Mouse (Mus musculus) cerebellum, adult 2 months (tissue): Measurements from ENCODE around the gene Rhoa. TPM values are rescaled to one million over a fixed set of nuclear protein-coding genes. Genes with fewer than 3 reads are reported as not detected.

Experiments used
- DNase-seq, 2 experiments: peaks; one replicate each; pipeline ENCODE4 v3.0.0; 2021
- H3K27ac ChIP-seq: fragments of 200-500 bp; 2 replicates; pipeline ENCODE4 v1.5.1; 2012; ENCODE audit warnings: low read length, control low read depth, inconsistent platforms; ENCODE audit not compliant: insufficient read depth
- H3K27me3 ChIP-seq: fragments of 200-500 bp; 2 replicates; pipeline ENCODE4 v1.6.1; 2012; ENCODE audit warnings: inconsistent platforms, mild to moderate bottlenecking, low read length, moderate library complexity; ENCODE audit not compliant: control insufficient read depth, insufficient read depth
- H3K4me1 ChIP-seq: fragments of 200-500 bp; 2 replicates; pipeline ENCODE4 v1.6.1; 2011; ENCODE audit warnings: low read length; ENCODE audit not compliant: control insufficient read depth, insufficient read depth
- H3K4me3 ChIP-seq: fragments of 200-500 bp; replicated peaks from 2 replicates; pipeline ENCODE3; 2011; ENCODE audit warnings: mild to moderate bottlenecking, low read depth, low read length, control low read depth; ENCODE audit not compliant: insufficient read depth
- CTCF ChIP-seq: fragments of 200-500 bp; IDR thresholded peaks from 2 replicates; pipeline ENCODE4 v1.5.1; 2011; ENCODE audit warnings: low read depth, mild to moderate bottlenecking, control low read depth, low read length, moderate library complexity, borderline replicate concordance; ENCODE audit not compliant: insufficient read depth
- POLR2A ChIP-seq: fragments of 200-500 bp; IDR thresholded peaks from 2 replicates; pipeline ENCODE4 v1.6.1; 2011; ENCODE audit warnings: low read length, control low read depth, borderline replicate concordance; ENCODE audit not compliant: insufficient read depth
- WGBS: fragments of 180-500 bp; shearing (Covaris S2); methylation state at CpG from one replicate; pipeline ENCODE4 v1.1.7; 2018; 5-methylcytosine and 5-hydroxymethylcytosine counted together
- polyA plus RNA-seq: library from polyadenylated mRNA; depleted of rRNA; stranded (reverse); fragments of >200 nt; gene quantifications from 2 replicates; pipeline ENCODE4 v1.2.3, GENCODE M21; 2012; rRNA removed

Rhoa gene
- polyA plus RNA-seq, 1 experiment: 201 TPM

- no peak for DNase-seq
- 75% methylated on average over 4 of the region's 4 CpGs for WGBS
- no peaks in the 10 kb centered on the region for H3K4me1 ChIP-seq
- H3K4me3 ChIP-seq: no peak overlapping the region
- no peak overlapping the region for H3K27ac ChIP-seq
- no peaks in the 10 kb centered on the region for H3K27me3 ChIP-seq
- no peak for TF ChIP-seq CTCF
- no peak for TF ChIP-seq POLR2A
Observed at GRCm38 (mm10) chr9:108386816-108387215, 80.9 kb downstream of the Rhoa start.

Other genes with a start within 250 kb of the Rhoa start
- 0.13 TPM in 1 of 2 replicates, not detected in the other for gene Mst1, start 225.7 kb upstream of the Rhoa start, polyA plus RNA-seq
- gene Rnf123, start 222.8 kb upstream of the Rhoa start, polyA plus RNA-seq: 184 and 213 TPM in 2 replicates
- gene Apeh, start 211.5 kb upstream of the Rhoa start, polyA plus RNA-seq: 69.6 and 83.5 TPM in 2 replicates
- gene Bsn, start 115.7 kb upstream of the Rhoa start, polyA plus RNA-seq: 70.0 and 77.6 TPM in 2 replicates
- gene Dag1, start 42.2 kb upstream of the Rhoa start, polyA plus RNA-seq: 33.8 and 38.6 TPM in 2 replicates
- 94.1 and 97.5 TPM in 2 replicates for gene Nicn1, start 15.7 kb upstream of the Rhoa start, polyA plus RNA-seq
- gene Amt, start 9.3 kb upstream of the Rhoa start, polyA plus RNA-seq: 63.2 and 64.2 TPM in 2 replicates
- gene Tcta, start within 50 bp of the Rhoa start, polyA plus RNA-seq: 55.2 and 58.9 TPM in 2 replicates
- gene Gpx1, start 32.8 kb downstream of the Rhoa start, polyA plus RNA-seq: 247 and 249 TPM in 2 replicates
- gene Usp4, start 41.7 kb downstream of the Rhoa start, polyA plus RNA-seq: 97.5 and 104 TPM in 2 replicates
- gene 1700102P08Rik, start 86.7 kb downstream of the Rhoa start, polyA plus RNA-seq: 1.3 and 1.7 TPM in 2 replicates
- 0.13 and 0.17 TPM in 2 replicates for gene Ccdc36, start 122.4 kb downstream of the Rhoa start, polyA plus RNA-seq
- not detected in 2 replicates for gene BC048562, start 130.4 kb downstream of the Rhoa start, polyA plus RNA-seq
- gene Ccdc71, start 154.4 kb downstream of the Rhoa start, polyA plus RNA-seq: 23.4 and 27.6 TPM in 2 replicates
- 36.2 and 47.1 TPM in 2 replicates for gene Klhdc8b, start 155.5 kb downstream of the Rhoa start, polyA plus RNA-seq
- 31.0 and 34.2 TPM in 2 replicates for gene Lamb2, start 173.6 kb downstream of the Rhoa start, polyA plus RNA-seq
- 192 and 212 TPM in 2 replicates for gene Usp19, start 184.5 kb downstream of the Rhoa start, polyA plus RNA-seq
- 99.4 and 107 TPM in 2 replicates for gene Qars, start 201.6 kb downstream of the Rhoa start, polyA plus RNA-seq
- gene Qrich1, start 210.7 kb downstream of the Rhoa start, polyA plus RNA-seq: 117 and 124 TPM in 2 replicates